Comparison of ENCODE assay signal across 15 mouse cellular contexts in the genomic region with DNA sequence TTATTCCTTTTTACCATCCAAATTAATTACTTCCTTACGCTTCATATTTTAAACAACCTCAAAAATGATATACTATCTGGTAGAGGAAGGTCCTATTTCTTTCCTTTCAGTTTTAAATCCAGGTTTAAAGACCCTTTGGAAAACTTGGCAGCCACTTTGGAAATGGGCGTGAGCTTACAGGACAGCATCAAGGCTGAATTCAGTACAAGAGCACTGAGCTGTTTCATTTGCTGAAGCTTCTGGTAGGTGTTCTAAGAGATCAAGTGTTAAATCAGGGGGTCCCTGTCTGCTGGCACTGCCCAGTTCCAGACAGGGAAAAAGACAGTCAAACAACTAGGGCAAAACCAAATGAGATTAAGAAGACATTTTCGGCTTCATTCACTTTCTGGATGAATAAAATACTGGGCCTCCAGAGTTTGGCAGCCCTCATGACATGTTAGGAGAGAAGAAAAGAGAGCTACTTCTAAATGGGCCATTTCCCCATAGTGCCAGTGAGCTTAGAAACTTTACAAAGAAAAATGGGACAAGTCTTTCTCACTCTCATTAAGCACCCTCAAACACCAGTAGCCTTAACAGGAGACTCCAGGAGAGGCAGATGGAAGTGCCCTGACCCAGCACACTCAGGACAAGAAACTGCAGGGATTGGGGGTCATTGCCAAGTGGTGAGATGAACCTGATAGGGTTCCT.
A peak's percentile ranks its signal among the peaks of the same experiment; 100 is the strongest.
DNase-seq lines count a peak whose midpoint lies in the region; ATAC-seq and TF ChIP-seq lines count a peak whose summit lies in the region.
"Had no signal": no experiment of that assay in that cellular context is flagged by ENCODE, and none has a peak within 500 bp of the region (broad histone marks: within the 10 kb centered on the region; RNA-seq: fewer than 3 reads in every experiment).

No protein-coding gene starts in this region.

- no peak for TF ChIP-seq POLR2A in embryonic fibroblast, embryonic 13.5 days (IDR thresholded peaks at IDR 0.05; ENCODE audit: low read depth, low read length)

- WGBS in midbrain, embryonic 14.5 days, result 86% methylated on average over 3 of the region's 3 CpGs

- H3K4me2 ChIP-seq in midbrain, embryonic 14.5 days (ENCODE audit: low read length), result no peak overlapping the region
- H3K4me2 ChIP-seq: embryonic facial prominence, embryonic 13.5 days; liver, embryonic 12.5 days; lung, embryonic 15.5 days had no signal

- H3K9me3 ChIP-seq in midbrain, embryonic 14.5 days (ENCODE audit: control insufficient read depth, low read length), result no peaks in the 10 kb centered on the region
- H3K9me3 ChIP-seq: embryonic facial prominence, embryonic 13.5 days; G1E; hindbrain, embryonic 10.5 days; liver, embryonic 12.5 days; lung, embryonic 15.5 days had no signal

- no peak for TF ChIP-seq CTCF in embryonic fibroblast, embryonic 13.5 days (IDR thresholded peaks at IDR 0.05; ENCODE audit: borderline replicate concordance, insufficient read depth, low read length)

- peak; percentile 77 for ATAC-seq in frontal cortex, adult (ENCODE audit: low TSS enrichment)
- no peak for ATAC-seq in midbrain, embryonic 14.5 days (ENCODE audit: low FRiP score, low TSS enrichment)
- ATAC-seq: CD4-positive, CD25-positive, alpha-beta regulatory T cell, adult 4 months; liver, embryonic 12.5 days; midbrain, embryonic 16.5 days had no signal

- peaks cover 6% of the 10 kb centered on the region for H3K4me1 ChIP-seq in embryonic fibroblast, embryonic 13.5 days (ENCODE audit: control insufficient read depth, insufficient read depth, low read length)
- H3K4me1 ChIP-seq in midbrain, embryonic 14.5 days (ENCODE audit: control insufficient read depth, insufficient read depth, low read length), result no peaks in the 10 kb centered on the region
- H3K4me1 ChIP-seq: embryonic facial prominence, embryonic 13.5 days; hindbrain, embryonic 10.5 days; liver, embryonic 12.5 days; lung, embryonic 15.5 days had no signal

- H3K27me3 ChIP-seq in midbrain, embryonic 14.5 days (ENCODE audit: control insufficient read depth, insufficient read depth, low read length), result no peaks in the 10 kb centered on the region
- H3K27me3 ChIP-seq: embryonic facial prominence, embryonic 13.5 days; liver, embryonic 12.5 days; lung, embryonic 15.5 days had no signal

- H3K36me3 ChIP-seq in midbrain, embryonic 14.5 days (ENCODE audit: control insufficient read depth, insufficient read depth, low read length), result no peaks in the 10 kb centered on the region
- H3K36me3 ChIP-seq: embryonic facial prominence, embryonic 13.5 days; G1E; hindbrain, embryonic 10.5 days; liver, embryonic 12.5 days; lung, embryonic 15.5 days had no signal

- no peak overlapping the region for H3K9ac ChIP-seq in midbrain, embryonic 14.5 days (replicated peaks; ENCODE audit: low read length)
- H3K9ac ChIP-seq: embryonic facial prominence, embryonic 13.5 days; liver, embryonic 12.5 days; lung, embryonic 15.5 days had no signal

- H3K27ac ChIP-seq in embryonic fibroblast, embryonic 13.5 days (ENCODE audit: insufficient read depth, low read length), result peak overlapping the region; percentile 43
- H3K27ac ChIP-seq in midbrain, embryonic 14.5 days (replicated peaks; ENCODE audit: low read depth, low read length), result no peak overlapping the region
- H3K27ac ChIP-seq: embryonic facial prominence, embryonic 13.5 days; hindbrain, embryonic 10.5 days; liver, embryonic 12.5 days; lung, embryonic 15.5 days had no signal

- no peak overlapping the region for H3K4me3 ChIP-seq in embryonic fibroblast, embryonic 13.5 days (ENCODE audit: insufficient read depth, low read length)
- no peak overlapping the region for H3K4me3 ChIP-seq in midbrain, embryonic 14.5 days (replicated peaks; ENCODE audit: low read depth, low read length)
- H3K4me3 ChIP-seq: embryonic facial prominence, embryonic 13.5 days; hindbrain, embryonic 10.5 days; liver, embryonic 12.5 days; lung, embryonic 15.5 days had no signal

- DNase-seq in frontal cortex, postnatal 25 days (ENCODE audit: low spot score in 2 of 2), result no peak
- DNase-seq in left cerebral cortex, adult 9 months (ENCODE audit: low spot score in 2 of 2), result peak; percentile 15 to 16
- DNase-seq in left cerebral cortex, adult 18-20 months (ENCODE audit: low spot score in 2 of 2), result no peak
- DNase-seq in Muller cell, postnatal 12 days (ENCODE audit: inconsistent ontology term), result peak; percentile 33
- DNase-seq in lung, postnatal 4 days, result no peak
- no peak for DNase-seq in midbrain, embryonic 14.5 days

Comparison
In these comparisons a context has a peak if more than half of its experiments do, and no peak if none do; other contexts are left out.
1. DNase-seq: peak in left cerebral cortex, adult 9 months (2 of 2) and Muller cell, postnatal 12 days (single experiment); none in frontal cortex, postnatal 25 days (0 of 2), left cerebral cortex, adult 18-20 months (0 of 2), lung, postnatal 4 days (0 of 2) and midbrain, embryonic 14.5 days (single experiment).